ENCODE assay signal across 17 mouse cellular contexts in genomic region chr17:86957968-86958367, GRCm38 (mm10). TPM values are rescaled to one million over a fixed set of nuclear protein-coding genes. Genes with fewer than 3 reads are reported as not detected.
A peak's percentile ranks its signal among the peaks of the same experiment; 100 is the strongest.
DNase-seq lines count a peak whose midpoint lies in the region; ATAC-seq lines count a peak whose summit lies in the region.
"Had no signal": no experiment of that assay in that cellular context is flagged by ENCODE, and none has a peak within 500 bp of the region (broad histone marks: within the 10 kb centered on the region; RNA-seq: fewer than 3 reads in every experiment).

No protein-coding gene starts in this region.

- H3K27me3 ChIP-seq in heart, embryonic 10.5 days (ENCODE audit: insufficient read depth, poor library complexity, severe bottlenecking): no peaks in the 10 kb centered on the region
- H3K27me3 ChIP-seq in liver, embryonic 12.5 days (replicated peaks): peaks cover 20% of the 10 kb centered on the region
- H3K27me3 ChIP-seq: embryonic facial prominence, embryonic 15.5 days; neural tube, embryonic 13.5 days had no signal

- H3K9ac ChIP-seq in liver, embryonic 12.5 days: no peak overlapping the region
- H3K9ac ChIP-seq: embryonic facial prominence, embryonic 15.5 days; lung, embryonic 14.5 days; midbrain, embryonic 12.5 days; neural tube, embryonic 13.5 days had no signal

- DNase-seq in heart, embryonic 10.5 days (ENCODE audit: low spot score): no peak
- DNase-seq in heart, postnatal 10 days: no peak
- peak; percentile 30 to 38 for DNase-seq in CD8-positive naive resting alpha-beta T cell, adult 2 months (ENCODE audit: low read depth in 2 of 2, low spot score in 2 of 2)
- DNase-seq in urinary bladder, postnatal 4 days (ENCODE audit: low spot score in 2 of 2): no peak
- DNase-seq in kidney, adult 9 months: no peak
- no peak for DNase-seq in right cerebral cortex, postnatal 4 days
- DNase-seq: cerebellum, postnatal 36 days; kidney, postnatal 25 days; lung, embryonic 14.5 days had no signal

- 68% methylated on average over 14 of the region's 14 CpGs for WGBS in heart, embryonic 10.5 days
- 43% methylated on average over 14 of the region's 14 CpGs for WGBS in liver, embryonic 12.5 days (ENCODE audit: insufficient replicate concordance)

- H3K4me3 ChIP-seq in heart, embryonic 10.5 days: no peak overlapping the region
- H3K4me3 ChIP-seq in liver, embryonic 12.5 days: no peak overlapping the region
- H3K4me3 ChIP-seq: embryonic facial prominence, embryonic 15.5 days; midbrain, embryonic 12.5 days; neural tube, embryonic 13.5 days had no signal

- no peaks in the 10 kb centered on the region for H3K36me3 ChIP-seq in heart, embryonic 10.5 days
- H3K36me3 ChIP-seq in liver, embryonic 12.5 days: no peaks in the 10 kb centered on the region
- H3K36me3 ChIP-seq: embryonic facial prominence, embryonic 15.5 days; midbrain, embryonic 12.5 days; neural tube, embryonic 13.5 days had no signal

- ATAC-seq in liver, embryonic 12.5 days: no peak
- peak; percentile 62; the same call in 1 of the 2 replicates for ATAC-seq in neutrophil, adult 5-6 weeks (ENCODE audit: extremely low read depth, insufficient number of reproducible peaks, low FRiP score, poor library complexity, severe bottlenecking)
- ATAC-seq: intestine, embryonic 16.5 days had no signal

- intact Hi-C loops in heart, postnatal 10 days (cut with DNase I): no loop called here

- peak overlapping the region; percentile 12; the same call in 1 of the 2 replicates for H3K27ac ChIP-seq in heart, embryonic 10.5 days
- no peak overlapping the region for H3K27ac ChIP-seq in liver, embryonic 12.5 days
- H3K27ac ChIP-seq: embryonic facial prominence, embryonic 15.5 days; midbrain, embryonic 12.5 days; neural tube, embryonic 13.5 days had no signal

- H3K4me1 ChIP-seq in heart, embryonic 10.5 days: peaks cover 37% of the 10 kb centered on the region
- 0 out of 2 replicates have a peak, but pooled peaks cover 10% of the 10 kb centered on the region for H3K4me1 ChIP-seq in liver, embryonic 12.5 days

- H3K9me3 ChIP-seq in heart, embryonic 10.5 days: 0 out of 2 replicates have a peak, but pooled peaks cover 3% of the 10 kb centered on the region
- H3K9me3 ChIP-seq in liver, embryonic 12.5 days (replicated peaks): no peaks in the 10 kb centered on the region
- H3K9me3 ChIP-seq: embryonic facial prominence, embryonic 15.5 days; midbrain, embryonic 12.5 days; neural tube, embryonic 13.5 days had no signal

- H3K4me2 ChIP-seq in liver, embryonic 12.5 days: peak overlapping the region; percentile 38
- H3K4me2 ChIP-seq: embryonic facial prominence, embryonic 15.5 days; lung, embryonic 14.5 days; midbrain, embryonic 12.5 days; neural tube, embryonic 13.5 days had no signal

RNA-seq across cellular contexts. Expression of gene Rhoq, which starts 4.9 kb away (rescaled TPM):
- 15.5 and 15.9 TPM in 2 replicates for polyA plus RNA-seq in heart, embryonic 10.5 days (2016; fragmentation: Nextera tagmentation; extraction: Ambion mirVana)
- 100 to 1,000 TPM; 168 to 176 TPM for total RNA-seq in heart, postnatal 10 days (2021)
- polyA plus RNA-seq in liver, embryonic 12.5 days (2016; fragmentation: Nextera tagmentation; extraction: Ambion mirVana): 2.7 and 3.6 TPM in 2 replicates
- total RNA-seq in neutrophil, adult 5-6 weeks (2017): 29.7 and 34.4 TPM in 2 replicates

RNA-seq across cellular contexts. Expression of gene Atp6v1e2, which starts 10.3 kb away (rescaled TPM):
- polyA plus RNA-seq in heart, embryonic 10.5 days (2016; fragmentation: Nextera tagmentation; extraction: Ambion mirVana): not detected in 2 replicates
- total RNA-seq in heart, postnatal 10 days (2021): not detected
- polyA plus RNA-seq in liver, embryonic 12.5 days (2016; fragmentation: Nextera tagmentation; extraction: Ambion mirVana): not detected in 2 replicates
- total RNA-seq in neutrophil, adult 5-6 weeks (2017): not detected in 2 replicates
- total RNA-seq: adrenal gland, adult 18-20 months; left cerebral cortex, adult 8-10 months had no signal
- polyA plus RNA-seq: embryonic facial prominence, embryonic 15.5 days; lung, embryonic 14.5 days; neural tube, embryonic 13.5 days had no signal

RNA-seq across cellular contexts. Expression of gene Tmem247, which starts 40.8 kb away (rescaled TPM):
- polyA plus RNA-seq in heart, embryonic 10.5 days (2016; fragmentation: Nextera tagmentation; extraction: Ambion mirVana): not detected in 2 replicates
- not detected for total RNA-seq in heart, postnatal 10 days (2021)
- polyA plus RNA-seq in liver, embryonic 12.5 days (2016; fragmentation: Nextera tagmentation; extraction: Ambion mirVana): not detected in 2 replicates
- total RNA-seq in neutrophil, adult 5-6 weeks (2017): not detected in 2 replicates
- total RNA-seq: adrenal gland, adult 18-20 months; left cerebral cortex, adult 8-10 months had no signal
- polyA plus RNA-seq: embryonic facial prominence, embryonic 15.5 days; intestine, embryonic 16.5 days; lung, embryonic 14.5 days; midbrain, embryonic 12.5 days; neural tube, embryonic 13.5 days had no signal

Comparison
In these comparisons a context has a peak if more than half of its experiments do, and no peak if none do; other contexts are left out.
1. DNase-seq: peak in CD8-positive naive resting alpha-beta T cell, adult 2 months (2 of 2); none in heart, embryonic 10.5 days (single experiment), heart, postnatal 10 days (0 of 2), urinary bladder, postnatal 4 days (0 of 2), kidney, adult 9 months (single experiment) and right cerebral cortex, postnatal 4 days (single experiment).